8 mouse cellular contexts compared by ENCODE assay signal in genomic region chr14:19904031-19904430, GRCm38 (mm10).
A peak's percentile ranks its signal among the peaks of the same experiment; 100 is the strongest.
DNase-seq lines count a peak whose midpoint lies in the region; ATAC-seq lines count a peak whose summit lies in the region.
"Had no signal": no experiment of that assay in that cellular context is flagged by ENCODE, and none has a peak within 500 bp of the region (broad histone marks: within the 10 kb centered on the region; RNA-seq: fewer than 3 reads in every experiment).

No protein-coding gene starts in this region.

- no peaks in the 10 kb centered on the region for H3K9me3 ChIP-seq in forebrain, embryonic 13.5 days (replicated peaks)

- peak overlapping the region; percentile 6; the same call in 1 of the 2 replicates for H3K27ac ChIP-seq in forebrain, embryonic 13.5 days

- H3K9ac ChIP-seq in forebrain, embryonic 13.5 days: no peak overlapping the region

- H3K4me1 ChIP-seq in forebrain, embryonic 13.5 days: peaks cover 41% of the 10 kb centered on the region

- no peak overlapping the region for H3K4me2 ChIP-seq in forebrain, embryonic 13.5 days

- no peaks in the 10 kb centered on the region; the same call in none of the 2 replicates for H3K36me3 ChIP-seq in forebrain, embryonic 13.5 days (ENCODE audit: poor library complexity, severe bottlenecking)

- H3K4me3 ChIP-seq in forebrain, embryonic 13.5 days: no peak overlapping the region
- H3K4me3 ChIP-seq: erythroblast, embryonic 14.5 days had no signal

- WGBS in forebrain, embryonic 13.5 days: 39% methylated on average over 5 of the region's 5 CpGs

- ATAC-seq in forebrain, embryonic 13.5 days: no peak
- ATAC-seq in erythroid progenitor cell, adult 5-6 weeks (replicated peaks; ENCODE audit: low FRiP score, poor library complexity, severe bottlenecking): no peak

- peak; percentile 12 to 13 for DNase-seq in kidney, adult 8-10 months
- no peak for DNase-seq in kidney, adult 18-20 months
- DNase-seq in cerebellum, adult 9-11 months: peak; percentile 44
- peak; percentile 23 for DNase-seq in lung, postnatal 36 days
- no peak for DNase-seq in thymus, postnatal 36 days

- H3K27me3 ChIP-seq in forebrain, embryonic 13.5 days: no peaks in the 10 kb centered on the region

Comparison
In these comparisons a context has a peak if more than half of its experiments do, and no peak if none do; other contexts are left out.
1. DNase-seq: peak in kidney, adult 8-10 months (2 of 2), cerebellum, adult 9-11 months (single experiment) and lung, postnatal 36 days (single experiment); none in kidney, adult 18-20 months (single experiment) and thymus, postnatal 36 days (0 of 2).